Mouse (Mus musculus): Measurements from ENCODE around the gene Hecw2. TPM values are rescaled to one million over a fixed set of nuclear protein-coding genes. Genes with fewer than 3 reads are reported as not detected.

Gene Hecw2
- polyA plus RNA-seq, 1 experiment from 2014 or later: 1.2 TPM

DNA sequence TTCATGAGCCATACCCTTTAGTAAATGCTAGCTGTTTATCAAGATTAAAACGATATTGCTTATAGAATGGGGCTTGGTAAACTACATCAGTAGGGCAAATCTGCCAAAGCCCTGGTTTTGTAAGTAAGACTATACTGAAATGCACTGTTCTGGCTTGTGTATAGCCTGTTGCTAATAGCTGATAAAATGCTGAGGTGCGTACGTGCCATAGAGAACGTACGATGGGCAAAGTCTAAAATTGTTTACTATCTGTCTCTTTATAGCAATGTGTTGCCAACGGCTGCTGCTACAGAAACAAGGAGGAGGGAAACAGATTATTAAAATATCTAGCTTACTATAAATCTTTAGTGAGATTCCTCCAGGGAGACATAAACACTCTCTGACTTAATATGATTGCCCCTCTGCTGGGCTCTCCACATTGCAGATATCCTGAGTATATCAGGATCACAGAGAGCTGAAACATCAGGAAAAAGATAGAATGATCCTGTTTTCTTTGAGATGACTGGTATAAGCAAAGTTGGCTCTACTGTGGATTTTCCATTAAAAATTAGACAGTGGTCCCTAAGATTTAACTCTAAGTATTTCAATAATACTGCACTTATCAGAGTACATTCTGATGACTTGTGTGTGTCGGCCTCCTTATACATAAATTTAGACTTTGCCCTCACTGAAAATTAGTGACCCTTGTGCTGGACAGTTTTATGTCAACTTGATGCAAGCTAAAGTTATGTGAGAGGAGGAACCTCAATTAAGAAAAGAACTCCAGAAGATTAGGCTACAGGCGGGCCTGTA lies 350.6 kb downstream of the Hecw2 start:
- Histone ChIP-seq H3K27ac (replicated peaks) (peak overlapping the region; percentile 91), H3K27me3 (ENCODE audit: control insufficient read depth, insufficient read depth, low read length) (no peaks in the 10 kb centered on the region), H3K4me3 (ENCODE audit: low read depth, low read length) (no peak overlapping the region), H3K9me3 (ENCODE audit: control insufficient read depth, low read length) (no peaks in the 10 kb centered on the region), H3K9ac (ENCODE audit: low read length) (no peak overlapping the region), H3K4me2 (replicated peaks; ENCODE audit: low read depth) (no peak overlapping the region), H3K36me3 (ENCODE audit: control insufficient read depth, insufficient read depth, low read length) (no peaks in the 10 kb centered on the region), H3K4me1 (replicated peaks; ENCODE audit: control insufficient read depth, insufficient read depth) (no peaks in the 10 kb centered on the region)
- DNase-seq (ENCODE audit: low spot score): no peak
- 70% methylated on average over 8 of the region's 8 CpGs for WGBS
- TF ChIP-seq CTCF (IDR thresholded peaks at IDR 0.05; ENCODE audit: low read depth) (no peak), EP300 (optimal IDR thresholded peaks at IDR 0.05) (no peak)
- no peak for ATAC-seq (ENCODE audit: low FRiP score, low TSS enrichment)

DNA sequence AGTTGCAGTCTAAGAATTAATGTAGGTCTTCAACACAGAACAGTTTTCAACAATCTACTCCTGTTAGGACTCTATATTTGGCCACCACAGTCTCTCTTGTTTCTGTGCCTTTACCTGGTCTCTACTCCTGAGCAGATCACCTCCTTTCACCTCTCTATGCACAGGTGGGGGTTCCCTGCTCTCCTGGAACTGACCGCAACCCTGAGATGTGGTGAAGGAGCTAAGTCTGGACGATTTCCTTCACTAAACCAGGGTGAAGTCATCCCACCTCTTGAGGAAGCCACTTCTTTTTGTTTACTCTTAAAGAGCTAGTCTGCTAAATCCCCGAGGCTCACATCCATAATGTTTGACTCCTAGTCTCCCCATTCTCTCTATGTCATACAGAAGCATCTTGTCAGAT lies 351.9 kb downstream of the Hecw2 start:
- 67% methylated on average over 3 of the region's 3 CpGs for WGBS

DNA sequence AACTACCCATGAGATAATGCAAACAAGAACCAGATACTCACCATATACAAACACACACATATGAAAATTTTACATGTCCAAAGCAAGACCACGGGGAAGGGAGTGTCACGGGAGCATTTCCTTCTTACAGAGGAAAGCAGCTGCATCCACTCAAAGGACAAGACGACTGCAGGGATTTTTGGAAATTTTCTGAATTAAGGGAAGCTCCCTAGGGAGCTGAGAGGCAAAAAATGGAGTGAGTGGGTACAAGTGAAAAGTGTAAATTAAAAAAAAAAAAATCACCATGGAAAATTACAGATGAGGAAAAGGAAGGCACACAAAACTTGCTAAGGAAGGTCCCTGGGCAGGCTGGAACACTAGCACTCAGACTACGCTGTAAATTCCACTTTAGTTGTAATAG lies 353.9 kb downstream of the Hecw2 start:
- 45% methylated on average over 4 of the region's 4 CpGs for WGBS
- DNase-seq (ENCODE audit: low spot score): no peak

More for the DNA sequence above, 351.9 kb downstream of the Hecw2 start:
- no peak overlapping the region for H3K4me2 ChIP-seq (replicated peaks; ENCODE audit: low read depth)
- no peak overlapping the region for H3K27ac ChIP-seq (replicated peaks)
- DNase-seq (ENCODE audit: low spot score): no peak
- no peak overlapping the region for H3K9ac ChIP-seq (ENCODE audit: low read length)
- H3K4me1 ChIP-seq (replicated peaks; ENCODE audit: control insufficient read depth, insufficient read depth): no peaks in the 10 kb centered on the region
- no peaks in the 10 kb centered on the region for H3K27me3 ChIP-seq (ENCODE audit: control insufficient read depth, insufficient read depth, low read length)
- no peaks in the 10 kb centered on the region for H3K36me3 ChIP-seq (ENCODE audit: control insufficient read depth, insufficient read depth, low read length)
- TF ChIP-seq CTCF (IDR thresholded peaks at IDR 0.05; ENCODE audit: low read depth) (no peak), EP300 (optimal IDR thresholded peaks at IDR 0.05) (no peak)
- no peak overlapping the region for H3K4me3 ChIP-seq (ENCODE audit: low read depth, low read length)
- H3K9me3 ChIP-seq (ENCODE audit: control insufficient read depth, low read length): no peaks in the 10 kb centered on the region
- ATAC-seq (ENCODE audit: low FRiP score, low TSS enrichment): no peak

DNA sequence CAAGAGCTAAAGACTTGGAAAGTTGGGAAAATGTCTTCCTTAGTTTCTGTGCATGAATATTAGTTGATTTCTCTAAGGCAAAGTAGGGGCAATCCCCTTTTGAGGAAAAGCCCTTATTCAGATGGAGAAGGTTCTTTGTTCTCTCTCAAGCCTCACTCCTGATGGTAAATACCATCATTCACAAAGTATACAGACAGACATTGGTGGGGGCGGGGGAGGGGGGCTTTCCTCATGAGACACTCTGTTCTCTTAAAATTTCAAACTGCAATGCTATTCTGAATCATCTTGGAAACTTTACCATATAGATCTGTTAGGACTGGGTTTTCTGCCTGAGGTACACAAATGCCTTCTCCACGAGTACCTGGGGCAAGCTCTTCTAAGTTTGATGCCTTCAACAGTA lies 355.6 kb downstream of the Hecw2 start:
- Histone ChIP-seq H3K4me2 (replicated peaks; ENCODE audit: low read depth) (no peak overlapping the region), H3K4me1 (replicated peaks; ENCODE audit: control insufficient read depth, insufficient read depth) (no peaks in the 10 kb centered on the region), H3K9ac (ENCODE audit: low read length) (no peak overlapping the region), H3K27me3 (ENCODE audit: control insufficient read depth, insufficient read depth, low read length) (no peaks in the 10 kb centered on the region), H3K27ac (replicated peaks) (no peak overlapping the region), H3K9me3 (ENCODE audit: control insufficient read depth, low read length) (no peaks in the 10 kb centered on the region), H3K4me3 (ENCODE audit: low read depth, low read length) (no peak overlapping the region), H3K36me3 (ENCODE audit: control insufficient read depth, insufficient read depth, low read length) (no peaks in the 10 kb centered on the region)
- ATAC-seq (ENCODE audit: low FRiP score, low TSS enrichment) (no peak), DNase-seq (ENCODE audit: low spot score) (no peak)
- WGBS: 38% methylated on average over 2 of the region's 2 CpGs
- TF ChIP-seq CTCF (IDR thresholded peaks at IDR 0.05; ENCODE audit: low read depth) (no peak), EP300 (optimal IDR thresholded peaks at IDR 0.05) (no peak)

More for the DNA sequence above, 353.9 kb downstream of the Hecw2 start:
- no peak for TF ChIP-seq EP300 (optimal IDR thresholded peaks at IDR 0.05)
- no peak for TF ChIP-seq CTCF (IDR thresholded peaks at IDR 0.05; ENCODE audit: low read depth)
- no peaks in the 10 kb centered on the region for H3K36me3 ChIP-seq (ENCODE audit: control insufficient read depth, insufficient read depth, low read length)
- H3K4me3 ChIP-seq (ENCODE audit: low read depth, low read length): no peak overlapping the region
- no peak overlapping the region for H3K9ac ChIP-seq (ENCODE audit: low read length)
- no peak for ATAC-seq (ENCODE audit: low FRiP score, low TSS enrichment)
- H3K27me3 ChIP-seq (ENCODE audit: control insufficient read depth, insufficient read depth, low read length): no peaks in the 10 kb centered on the region
- no peaks in the 10 kb centered on the region for H3K9me3 ChIP-seq (ENCODE audit: control insufficient read depth, low read length)
- no peaks in the 10 kb centered on the region for H3K4me1 ChIP-seq (replicated peaks; ENCODE audit: control insufficient read depth, insufficient read depth)
- no peak overlapping the region for H3K4me2 ChIP-seq (replicated peaks; ENCODE audit: low read depth)
- no peak overlapping the region for H3K27ac ChIP-seq (replicated peaks)

DNA sequence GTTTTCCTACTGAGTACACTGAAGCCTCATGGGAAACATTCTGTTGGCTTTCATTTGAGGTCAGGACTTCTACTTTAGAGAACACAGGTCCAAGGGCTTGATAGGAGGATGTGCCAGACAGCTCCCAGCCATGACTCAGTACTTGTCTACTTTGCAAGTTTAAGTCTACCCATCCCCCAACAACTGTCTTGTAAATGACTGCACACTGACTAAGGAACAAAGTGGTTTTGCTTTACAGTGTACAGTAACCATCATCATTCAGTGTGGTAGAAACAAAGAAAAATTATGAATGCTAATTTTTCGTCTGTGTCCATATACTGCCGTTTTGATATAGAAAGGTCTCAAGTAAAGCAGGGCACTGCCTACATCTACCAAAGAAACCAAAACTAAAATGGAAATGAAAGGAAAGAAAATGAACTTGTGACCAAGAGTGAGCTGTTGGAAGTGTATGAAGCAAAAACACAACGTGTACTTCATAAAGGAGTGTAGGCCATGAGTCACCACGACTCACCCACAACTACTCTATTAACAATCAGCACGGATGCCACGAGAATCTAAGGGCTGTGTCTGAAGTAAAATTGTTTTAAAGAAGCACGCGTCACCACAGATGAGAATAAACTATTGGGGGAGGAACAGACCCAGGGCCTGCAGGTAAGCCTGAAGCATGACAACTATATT lies 356.6 kb downstream of the Hecw2 start:
- Histone ChIP-seq H3K4me1 (replicated peaks; ENCODE audit: control insufficient read depth, insufficient read depth) (no peaks in the 10 kb centered on the region), H3K4me3 (ENCODE audit: low read depth, low read length) (no peak overlapping the region), H3K36me3 (ENCODE audit: control insufficient read depth, insufficient read depth, low read length) (no peaks in the 10 kb centered on the region), H3K9ac (ENCODE audit: low read length) (no peak overlapping the region), H3K27ac (replicated peaks) (peak overlapping the region; percentile 45; the same call in 1 of the 2 replicates), H3K9me3 (ENCODE audit: control insufficient read depth, low read length) (no peaks in the 10 kb centered on the region), H3K27me3 (ENCODE audit: control insufficient read depth, insufficient read depth, low read length) (no peaks in the 10 kb centered on the region), H3K4me2 (replicated peaks; ENCODE audit: low read depth) (no peak overlapping the region)
- TF ChIP-seq EP300 (optimal IDR thresholded peaks at IDR 0.05) (no peak), CTCF (IDR thresholded peaks at IDR 0.05; ENCODE audit: low read depth) (no peak)
- peak; percentile 63 for ATAC-seq (ENCODE audit: low FRiP score, low TSS enrichment)
- WGBS: 64% methylated on average over 8 of the region's 8 CpGs
- DNase-seq (ENCODE audit: low spot score): no peak

DNA sequence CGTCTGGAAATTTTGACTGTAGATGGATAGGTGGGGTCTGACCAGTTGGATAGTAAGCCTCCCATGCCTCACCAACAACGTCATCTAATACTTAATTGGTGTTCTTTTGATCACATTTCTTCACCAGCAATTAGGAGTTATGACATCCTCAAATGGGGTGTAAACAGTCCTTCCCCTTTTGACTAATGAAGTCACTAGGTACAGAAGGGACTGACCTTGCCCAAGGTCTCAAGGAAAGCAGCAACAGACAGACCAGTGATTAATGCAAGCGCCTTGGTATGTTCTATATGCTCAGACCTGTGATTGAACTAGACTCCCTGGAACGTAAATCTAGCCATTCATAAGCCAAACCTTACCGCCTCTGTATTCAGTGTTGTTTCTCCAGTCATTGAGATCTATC lies 364.7 kb downstream of the Hecw2 start:
- DNase-seq (ENCODE audit: low spot score): no peak
- Histone ChIP-seq H3K27ac (replicated peaks) (no peak overlapping the region), H3K27me3 (ENCODE audit: control insufficient read depth, insufficient read depth, low read length) (no peaks in the 10 kb centered on the region), H3K4me1 (replicated peaks; ENCODE audit: control insufficient read depth, insufficient read depth) (no peaks in the 10 kb centered on the region), H3K36me3 (ENCODE audit: control insufficient read depth, insufficient read depth, low read length) (no peaks in the 10 kb centered on the region), H3K9ac (ENCODE audit: low read length) (no peak overlapping the region), H3K4me3 (ENCODE audit: low read depth, low read length) (no peak overlapping the region), H3K9me3 (ENCODE audit: control insufficient read depth, low read length) (no peaks in the 10 kb centered on the region), H3K4me2 (replicated peaks; ENCODE audit: low read depth) (no peak overlapping the region)
- TF ChIP-seq EP300 (optimal IDR thresholded peaks at IDR 0.05): no peak
- TF ChIP-seq CTCF (IDR thresholded peaks at IDR 0.05; ENCODE audit: low read depth): no peak
- 77% methylated on average over 5 of the region's 5 CpGs for WGBS
- ATAC-seq (ENCODE audit: low FRiP score, low TSS enrichment): no peak
